Mouse (Mus musculus) cerebellum, adult 11-12 months (tissue): Measurements from ENCODE around the gene Duxbl2.
"Not testable (repeated sequence)": the region's sequence is repeated elsewhere in the genome, so short reads cannot be mapped to it uniquely, and the experiment has no call there.

Experiments used
- DNase-seq: peaks from one replicate; pipeline ENCODE4 v3.0.0; 2022

The Duxbl2 gene

DNA sequence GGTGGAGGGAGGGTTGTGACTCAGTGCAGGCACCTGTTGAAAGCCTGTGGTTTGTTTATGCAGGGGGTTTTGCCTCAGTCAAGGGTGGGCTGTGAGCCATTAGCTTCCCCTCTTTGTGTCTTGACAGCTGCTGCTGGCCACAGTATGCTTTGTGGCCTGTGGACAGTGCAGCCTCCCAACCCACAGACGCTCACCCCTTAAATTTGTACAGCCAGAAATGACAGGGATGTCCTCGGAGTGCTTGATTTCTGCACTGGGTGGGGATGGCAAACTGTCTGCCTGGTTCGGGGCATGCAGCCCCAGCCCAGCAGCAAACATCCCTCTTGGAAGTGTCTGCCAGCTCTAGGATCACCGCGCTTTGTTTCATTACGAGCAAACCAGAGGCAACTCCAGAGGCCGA, at the start of gene Duxbl2:
Gene Duxbl2 (plus strand): TSS at position 200 of the 400 bp plus-strand sequence.
- not testable (repeated sequence) for DNase-seq

DNA sequence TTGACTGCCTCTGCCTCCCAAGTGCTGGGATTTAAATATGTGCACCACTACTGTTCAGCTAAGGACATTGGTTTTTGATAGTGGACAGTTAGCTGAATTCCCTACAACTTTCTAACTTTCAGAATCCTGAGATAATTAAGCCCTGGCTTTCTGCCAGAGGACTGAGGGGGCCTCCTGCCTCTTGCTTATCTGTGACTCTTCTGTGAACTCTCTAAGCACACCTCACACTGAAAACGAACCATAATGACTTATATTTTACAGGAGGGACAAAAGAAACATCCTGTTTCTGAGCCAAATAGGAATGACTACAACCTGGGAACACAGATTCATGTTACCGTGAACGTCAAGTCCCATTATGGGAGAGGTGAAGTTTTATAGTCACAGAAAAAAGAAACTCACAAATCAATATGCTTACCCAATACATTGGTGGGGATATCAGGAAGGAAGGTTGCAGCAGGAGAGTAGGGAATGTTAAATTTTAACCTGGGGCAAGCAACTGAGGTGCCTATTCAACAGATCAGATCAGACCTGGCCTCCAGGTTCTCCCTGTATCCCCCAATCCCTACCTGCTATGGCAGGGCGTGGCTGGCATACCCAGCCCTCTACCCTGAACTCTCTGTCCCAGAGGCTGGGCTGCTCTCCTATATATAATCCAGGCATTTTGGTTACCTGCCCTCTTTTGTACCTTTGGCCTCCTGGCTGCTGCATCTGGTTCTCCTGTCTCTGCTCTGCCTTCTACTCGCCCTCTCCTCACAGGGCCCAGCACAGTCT, 41.3 kb upstream of the Duxbl2 start:
- not testable (repeated sequence) for DNase-seq

DNA sequence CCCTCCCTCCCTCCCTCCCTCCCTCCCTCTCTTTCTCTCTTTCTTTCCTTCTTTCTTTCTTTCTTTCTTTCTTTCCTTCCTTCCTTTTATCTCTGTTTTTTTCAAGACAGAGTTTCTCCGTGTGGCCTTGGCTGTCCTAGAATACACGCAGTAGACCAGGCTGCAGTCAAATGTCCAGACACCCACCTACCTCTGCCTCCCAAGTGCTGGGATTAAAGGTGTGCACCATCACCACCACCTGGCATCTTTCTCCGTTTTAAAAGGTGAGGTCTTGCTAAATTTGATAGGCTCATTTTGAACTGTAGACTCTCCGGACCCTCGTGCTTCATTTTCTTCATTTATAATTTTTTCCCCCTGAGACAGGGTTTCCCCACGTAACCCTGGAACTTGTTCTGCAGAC, 36.9 kb upstream of the Duxbl2 start, which contains the start of gene Cphx2:
Gene Cphx2 (plus strand): TSS at position 301 of the 400 bp plus-strand sequence.
- not testable (repeated sequence) for DNase-seq

DNA sequence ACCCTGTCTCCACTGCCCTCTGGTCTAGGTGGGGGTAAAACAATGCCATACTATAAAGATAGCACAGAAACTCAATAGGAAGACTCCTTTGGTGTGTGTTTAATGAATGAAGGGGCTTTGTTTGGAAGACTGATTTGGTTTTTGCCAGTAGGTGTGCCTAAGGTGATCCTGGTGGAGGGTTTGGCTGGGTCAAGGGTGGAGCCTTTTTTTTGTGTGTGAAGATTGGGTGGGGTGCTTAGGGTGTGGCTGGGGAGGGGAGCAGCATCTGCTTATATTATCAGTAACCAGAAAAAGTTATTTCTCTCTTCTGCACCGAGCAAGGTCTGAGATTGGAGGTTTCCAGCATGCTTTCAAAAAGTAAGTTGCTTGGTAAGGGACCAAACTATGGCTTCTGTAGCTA, 36.2 kb upstream of the Duxbl2 start, which contains the start of gene Cphx3:
Gene Cphx3 (plus strand): TSS at position 301 of the 400 bp plus-strand sequence.
- not testable (repeated sequence) for DNase-seq

DNA sequence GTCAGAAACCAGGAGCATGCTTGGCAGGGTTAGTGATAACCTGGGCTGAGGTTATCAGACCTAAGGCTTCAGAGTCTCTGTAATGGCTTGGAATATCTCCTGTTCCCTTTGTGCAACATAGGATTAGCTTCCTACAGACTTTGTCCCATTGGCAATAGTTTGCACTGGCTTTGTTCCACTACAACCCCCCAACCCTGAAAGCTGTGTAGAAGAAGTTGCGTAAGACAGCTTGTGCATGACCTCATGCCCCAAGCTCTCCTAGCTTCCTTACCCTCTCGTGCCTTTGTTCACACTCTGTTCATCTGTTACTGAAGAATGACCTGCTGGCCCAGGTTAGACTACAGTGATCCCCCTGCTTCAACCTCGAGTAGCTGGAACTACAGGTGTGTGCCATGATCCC, 20.5 kb upstream of the Duxbl2 start:
- DNase-seq, result not testable (repeated sequence)

DNA sequence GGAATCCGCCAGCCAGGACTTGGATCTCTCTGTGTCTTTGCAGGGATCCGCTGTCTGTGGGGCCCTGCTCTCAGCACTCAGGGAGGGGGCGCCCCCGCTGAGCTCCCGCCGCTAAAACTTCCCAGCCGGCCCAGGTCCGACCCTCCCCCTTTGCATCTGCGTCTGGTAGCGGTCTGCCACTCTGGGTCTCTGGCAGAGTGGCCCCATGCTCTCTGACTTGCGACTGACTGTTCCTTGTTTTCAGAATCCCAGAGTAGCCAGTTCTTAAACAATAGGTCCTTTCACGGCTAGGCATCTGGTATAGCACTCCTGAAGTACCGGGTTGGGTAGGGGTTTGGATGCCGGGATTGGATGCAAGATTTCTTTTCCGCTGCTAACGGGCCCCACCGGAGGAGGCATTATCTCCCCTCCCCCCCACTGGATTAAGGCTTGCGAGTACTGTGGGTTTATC, 426 bp downstream of the Duxbl2 start:
- DNase-seq, result not testable (repeated sequence)

DNA sequence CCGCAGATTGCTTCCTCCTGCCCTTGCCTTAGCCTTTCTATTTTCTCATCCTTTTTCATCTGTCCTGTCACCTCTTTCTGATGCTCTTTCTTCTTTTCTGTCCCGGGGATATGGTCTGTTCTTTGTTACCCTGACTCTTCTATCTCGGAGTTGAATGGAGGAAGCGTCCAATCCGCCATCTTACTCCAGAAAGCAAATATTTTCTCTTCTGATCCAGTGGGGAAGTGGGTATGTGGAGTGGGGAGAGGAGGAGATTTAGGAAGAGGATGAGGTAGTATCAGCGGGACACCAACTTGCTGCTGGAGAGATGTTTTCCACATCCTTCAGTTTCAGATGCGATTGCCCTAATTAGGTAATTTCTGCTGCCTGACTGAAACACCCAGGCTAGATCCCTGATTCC, 946 bp downstream of the Duxbl2 start:
- DNase-seq, result not testable (repeated sequence)

DNA sequence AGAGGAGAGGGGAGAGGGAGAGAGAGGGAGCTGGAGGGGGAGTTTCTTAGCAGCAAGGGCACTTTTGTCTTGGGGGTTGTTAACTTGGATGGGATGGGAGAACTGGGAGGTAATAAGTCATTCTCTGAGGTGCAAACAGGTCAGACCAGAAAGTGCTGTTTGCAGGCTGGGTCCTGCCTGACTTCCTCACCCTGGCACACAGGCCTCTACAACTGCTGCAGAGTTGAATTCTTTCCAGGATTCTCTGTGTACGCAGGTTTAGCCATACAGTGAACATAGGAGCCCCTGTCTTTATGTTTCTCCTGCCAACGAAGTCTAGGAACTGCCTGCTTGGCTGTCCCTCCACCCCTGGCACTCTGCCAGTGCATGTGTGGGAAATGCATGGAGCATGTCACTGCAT, 28.9 kb downstream of the Duxbl2 start:
- not testable (repeated sequence) for DNase-seq

DNA sequence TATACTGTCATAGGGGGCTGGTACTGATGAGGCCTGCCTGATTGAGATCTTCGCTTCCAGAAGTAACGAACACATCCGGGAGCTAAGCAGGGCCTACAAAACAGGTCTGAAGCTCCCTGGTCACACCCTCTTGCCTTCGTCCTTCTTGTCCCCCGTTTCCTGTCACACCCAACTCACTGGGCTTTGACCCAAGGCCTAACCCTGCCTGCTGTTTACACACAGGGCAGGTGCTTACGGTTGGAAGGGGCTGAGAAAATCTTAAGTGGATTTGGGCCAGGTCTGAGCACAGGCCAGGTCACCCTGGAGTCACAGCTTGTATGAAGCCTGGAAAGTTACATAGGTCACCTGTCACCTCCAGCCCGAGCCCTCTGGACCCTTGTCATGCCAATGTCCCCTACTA, 37.9 kb downstream of the Duxbl2 start:
- DNase-seq, result not testable (repeated sequence)

DNA sequence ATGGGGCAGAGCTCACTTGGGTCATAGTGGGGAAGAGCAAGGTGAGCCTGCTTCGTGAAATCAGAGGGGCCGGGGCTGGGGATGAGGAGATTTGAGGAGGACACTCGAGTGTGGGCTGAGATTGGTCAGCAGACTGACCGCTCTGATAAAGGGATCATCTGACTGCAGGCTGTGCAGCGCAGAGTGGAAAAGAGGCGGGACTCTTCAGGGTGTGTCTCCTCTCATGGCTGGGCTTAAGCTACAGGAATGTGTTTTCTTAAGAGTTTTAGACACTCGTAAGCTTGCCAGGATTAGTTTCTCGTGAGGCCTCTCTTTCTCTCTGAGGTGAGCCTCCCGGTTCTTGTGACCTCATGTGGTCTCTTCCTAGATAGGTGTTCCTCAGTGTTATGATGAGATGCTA, 43.0 kb downstream of the Duxbl2 start:
- DNase-seq, result not testable (repeated sequence)

DNA sequence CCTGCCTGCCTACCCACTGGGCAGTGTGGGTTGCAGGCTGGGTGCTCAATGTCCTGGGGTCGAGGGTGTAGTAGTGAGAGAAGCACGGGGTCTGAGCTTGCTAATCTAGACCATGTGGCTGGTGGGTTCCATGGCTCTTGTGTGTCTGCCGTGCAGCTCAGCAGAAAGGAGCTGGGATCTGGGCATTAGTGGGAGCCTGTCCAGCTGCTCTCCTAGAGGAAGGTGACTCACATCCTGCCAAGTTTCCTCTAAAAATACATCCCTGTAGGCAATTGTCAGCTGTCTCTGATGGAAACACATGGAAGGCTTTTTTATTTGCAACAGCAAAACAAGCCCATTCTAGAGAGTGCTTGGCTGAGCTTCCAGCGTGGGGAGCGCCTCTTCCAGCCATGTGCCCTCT, 44.3 kb downstream of the Duxbl2 start:
- DNase-seq, result not testable (repeated sequence)

DNA sequence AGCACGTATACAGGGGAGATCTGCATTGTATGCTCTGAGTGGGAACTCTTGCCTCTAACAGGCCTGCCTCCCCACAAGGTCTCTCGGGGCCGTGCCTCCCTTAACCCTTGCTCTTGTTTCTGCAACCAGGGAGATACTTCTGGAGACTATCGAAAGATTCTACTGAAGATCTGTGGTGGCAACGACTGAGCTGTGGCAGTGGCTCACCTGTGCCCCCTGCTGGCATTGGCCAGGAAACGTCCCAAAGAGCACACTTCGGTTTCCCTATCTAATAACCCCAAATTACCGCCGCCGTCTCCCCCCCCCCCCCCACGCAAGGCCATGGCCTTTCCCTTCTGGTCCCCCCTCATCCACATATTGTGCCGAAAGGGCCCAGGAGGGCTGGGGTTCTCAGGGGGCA, 47.1 kb downstream of the Duxbl2 start:
- DNase-seq, result not testable (repeated sequence)

DNA sequence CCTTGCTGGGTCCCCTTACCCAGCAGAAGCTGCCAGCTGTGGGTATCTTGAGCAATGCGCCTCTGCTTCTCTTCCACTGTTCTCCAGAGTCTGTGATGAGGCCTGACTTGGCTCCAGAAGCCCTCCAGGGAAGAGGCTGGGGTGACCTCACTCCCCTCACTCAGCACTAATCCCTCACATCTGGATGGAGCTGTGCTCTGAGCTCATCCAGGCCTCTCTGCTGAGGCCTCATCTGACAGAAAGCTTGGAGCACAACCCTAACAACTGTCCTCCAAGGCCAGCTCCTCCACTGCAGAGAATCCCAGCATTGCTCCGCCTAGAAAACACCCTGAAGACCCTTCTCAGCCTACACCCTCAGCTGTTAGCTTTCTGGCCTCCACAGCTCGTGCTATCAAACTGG, 55.8 kb downstream of the Duxbl2 start:
- not testable (repeated sequence) for DNase-seq

DNA sequence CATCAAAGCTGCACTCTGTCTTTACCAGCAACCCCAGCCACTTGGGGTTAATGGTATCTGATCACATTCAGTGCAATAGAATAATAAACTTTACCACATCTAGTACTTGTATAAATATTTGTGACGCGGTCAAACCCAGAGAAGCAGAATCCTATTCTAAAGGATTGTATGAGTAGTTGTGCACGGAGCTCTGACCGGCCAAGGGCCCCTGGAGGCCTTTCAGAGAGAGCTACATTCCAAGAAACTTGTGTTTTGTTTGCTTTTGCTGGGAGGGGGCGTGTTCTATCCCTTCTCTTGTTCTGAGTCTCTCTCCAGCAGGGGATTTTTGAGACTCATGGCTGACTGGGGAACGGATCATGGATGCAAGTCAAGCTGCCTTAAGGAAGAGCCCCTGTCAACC, 56.9 kb downstream of the Duxbl2 start:
- not testable (repeated sequence) for DNase-seq
